Mouse (Mus musculus): ENCODE data around the gene Chl1. TPM values are rescaled to one million over a fixed set of nuclear protein-coding genes. Genes with fewer than 3 reads are reported as not detected.
A peak's percentile ranks its signal among the peaks of the same experiment; 100 is the strongest.

Gene Chl1
- polyA plus RNA-seq, 1 experiment from 2014 or later: 7.1 TPM

DNA sequence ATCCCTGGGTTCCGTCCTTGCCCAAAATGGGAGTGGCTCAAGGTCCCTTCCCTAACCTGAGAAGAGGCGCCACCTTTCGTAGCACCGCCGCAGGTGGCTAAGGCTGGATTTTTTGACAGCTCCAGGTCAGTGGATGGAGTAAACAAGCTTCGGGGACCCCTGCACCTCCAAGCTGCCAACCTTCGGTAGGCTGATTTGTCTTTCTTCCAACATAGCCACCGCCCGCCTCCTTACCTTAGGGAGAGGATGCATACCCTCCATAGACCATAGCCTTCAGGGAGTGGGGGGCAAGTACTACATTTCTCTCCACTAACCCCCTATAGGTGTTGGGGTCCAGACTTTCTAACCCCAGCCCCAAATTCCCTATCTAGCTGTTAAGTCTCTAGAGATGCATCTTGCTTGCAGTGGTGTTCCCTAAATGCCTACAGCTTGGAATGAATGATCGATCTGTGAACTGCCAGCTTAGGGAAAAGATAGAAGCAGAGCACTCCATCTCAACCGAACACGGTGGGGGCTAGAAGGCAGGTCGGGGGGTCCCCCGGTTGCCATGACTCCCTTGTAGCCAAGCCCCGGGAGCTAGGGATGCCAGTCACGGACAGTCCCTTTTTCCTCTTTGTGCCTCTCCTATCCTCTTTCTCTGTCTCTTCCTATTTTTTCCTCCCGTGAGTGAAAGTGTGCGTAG is 1.0 kb downstream of the Chl1 start:
- Histone ChIP-seq H3K9ac (ENCODE audit: low read length) (peak overlapping the region; percentile 55), H3K9me3 (ENCODE audit: control insufficient read depth, low read length) (no peaks in the 10 kb centered on the region), H3K36me3 (ENCODE audit: control insufficient read depth, insufficient read depth, low read length) (no peaks in the 10 kb centered on the region), H3K27me3 (ENCODE audit: control insufficient read depth, insufficient read depth, low read length) (peaks cover 21% of the 10 kb centered on the region), H3K27ac (ENCODE audit: low read depth, low read length) (peak overlapping the region; percentile 14; the same call in 1 of the 2 replicates), H3K4me2 (peak overlapping the region; percentile 86), H3K4me1 (ENCODE audit: control insufficient read depth, insufficient read depth, low read length) (peaks cover 10% of the 10 kb centered on the region), H3K4me3 (ENCODE audit: low read depth, low read length) (peak overlapping the region; percentile 48)
- peak; percentile 89 for DNase-seq (ENCODE audit: low spot score, missing footprints)
- peak; percentile 66 for ATAC-seq (ENCODE audit: low FRiP score)
- 5% methylated on average over 18 of the region's 18 CpGs for WGBS

DNA sequence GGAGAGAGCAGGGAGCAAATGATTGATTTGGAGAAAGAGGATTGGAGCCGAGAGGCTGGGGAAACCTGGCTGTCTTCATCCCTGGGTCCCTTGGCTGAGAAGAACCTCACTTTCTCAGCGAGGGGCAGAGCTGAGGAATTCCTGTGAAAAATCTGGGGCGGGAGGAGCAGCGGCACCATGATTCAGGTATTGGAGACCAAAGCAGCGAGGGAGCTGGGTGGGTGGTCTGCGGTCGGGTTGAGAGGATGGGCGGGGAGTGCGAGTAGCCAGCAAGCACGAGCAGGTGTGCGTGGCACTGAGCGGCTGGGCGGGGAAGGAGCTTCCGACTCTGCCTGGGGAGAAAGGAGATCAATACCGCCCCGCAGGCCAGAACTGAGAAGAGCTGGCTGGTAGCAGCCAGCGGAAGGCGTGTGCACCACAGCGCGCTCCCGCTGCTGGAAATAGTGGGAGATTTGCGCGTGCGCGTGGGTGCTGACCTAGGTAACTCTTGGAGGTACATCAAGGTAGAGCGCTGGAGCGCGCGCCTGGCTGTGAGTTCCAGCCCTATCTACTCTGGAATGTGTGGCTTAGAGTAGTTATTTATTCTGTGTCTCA is 1.7 kb downstream of the Chl1 start:
- H3K4me1 ChIP-seq (ENCODE audit: control insufficient read depth, insufficient read depth, low read length): peaks cover 10% of the 10 kb centered on the region
- peak overlapping the region; percentile 14; the same call in 1 of the 2 replicates for H3K27ac ChIP-seq (ENCODE audit: low read depth, low read length)
- WGBS: 1% methylated on average over 28 of the region's 29 CpGs
- H3K4me3 ChIP-seq (ENCODE audit: low read depth, low read length): peak overlapping the region; percentile 48
- H3K4me2 ChIP-seq: peak overlapping the region; percentile 86
- ATAC-seq (ENCODE audit: low FRiP score) (peak; percentile 92), DNase-seq (ENCODE audit: low spot score, missing footprints) (peak; percentile 93)
- H3K36me3 ChIP-seq (ENCODE audit: control insufficient read depth, insufficient read depth, low read length): no peaks in the 10 kb centered on the region
- peaks cover 21% of the 10 kb centered on the region for H3K27me3 ChIP-seq (ENCODE audit: control insufficient read depth, insufficient read depth, low read length)
- H3K9ac ChIP-seq (ENCODE audit: low read length): peak overlapping the region; percentile 55
- H3K9me3 ChIP-seq (ENCODE audit: control insufficient read depth, low read length): no peaks in the 10 kb centered on the region

DNA sequence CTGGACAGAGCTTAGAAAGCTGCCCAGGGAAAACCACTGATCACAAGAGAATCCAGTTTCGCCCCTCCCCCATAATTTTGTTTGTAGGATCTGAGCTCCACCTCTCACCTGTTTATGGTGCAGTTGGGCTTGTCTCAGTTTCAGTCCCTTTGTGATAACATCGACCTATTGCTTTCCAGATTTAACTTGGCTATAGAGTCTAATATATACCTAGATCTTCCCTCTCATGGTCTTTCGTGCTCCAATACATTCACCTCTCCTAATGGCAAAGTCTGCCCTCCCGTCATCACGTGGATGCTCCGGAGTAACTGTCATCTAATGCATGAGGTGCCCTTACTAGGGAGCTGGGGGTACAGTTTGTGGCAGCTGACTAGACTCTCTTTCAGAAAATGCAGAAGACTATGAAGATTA is 2.5 kb downstream of the Chl1 start:
- Histone ChIP-seq H3K9me3 (ENCODE audit: control insufficient read depth, low read length) (no peaks in the 10 kb centered on the region), H3K4me2 (peak overlapping the region; percentile 3; the same call in 1 of the 2 replicates), H3K4me3 (ENCODE audit: low read depth, low read length) (no peak overlapping the region), H3K9ac (ENCODE audit: low read length) (no peak overlapping the region), H3K4me1 (ENCODE audit: control insufficient read depth, insufficient read depth, low read length) (peaks cover 10% of the 10 kb centered on the region), H3K36me3 (ENCODE audit: control insufficient read depth, insufficient read depth, low read length) (no peaks in the 10 kb centered on the region), H3K27ac (ENCODE audit: low read depth, low read length) (no peak overlapping the region), H3K27me3 (ENCODE audit: control insufficient read depth, insufficient read depth, low read length) (peaks cover 21% of the 10 kb centered on the region)
- ATAC-seq (ENCODE audit: low FRiP score): no peak
- 47% methylated on average over 6 of the region's 6 CpGs for WGBS
- DNase-seq (ENCODE audit: low spot score, missing footprints): peak; percentile 85

DNA sequence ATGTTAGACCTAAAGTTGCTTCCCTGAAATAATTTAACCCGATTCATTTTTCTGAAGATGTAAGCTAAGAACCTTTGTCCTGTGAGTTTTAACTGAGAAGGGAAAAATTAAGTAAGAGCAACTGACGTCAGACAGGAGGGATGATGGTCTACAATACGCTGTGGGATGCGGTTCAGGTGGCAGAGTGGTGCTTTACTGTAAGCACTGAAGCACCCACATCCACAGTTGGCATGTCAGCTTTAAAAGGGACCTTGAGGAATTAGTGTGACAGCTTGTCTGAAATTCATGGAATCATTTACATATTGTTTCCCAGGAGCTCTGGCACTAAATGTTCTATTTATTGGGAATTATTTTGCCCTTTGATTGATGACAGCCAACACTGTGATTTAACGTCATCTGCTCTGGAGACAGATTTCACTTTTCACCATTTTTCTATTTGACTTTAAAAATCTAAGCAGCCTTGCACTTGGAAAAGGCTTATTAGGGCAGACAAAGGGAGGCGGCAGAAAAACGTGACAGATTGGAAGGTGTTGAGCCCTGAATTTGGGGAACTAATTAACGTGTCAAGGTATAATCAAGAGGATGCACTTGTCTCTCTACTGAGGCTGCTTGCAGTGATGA is 3.3 kb downstream of the Chl1 start:
- no peak overlapping the region for H3K4me3 ChIP-seq (ENCODE audit: low read depth, low read length)
- no peaks in the 10 kb centered on the region for H3K36me3 ChIP-seq (ENCODE audit: control insufficient read depth, insufficient read depth, low read length)
- no peak for ATAC-seq (ENCODE audit: low FRiP score)
- no peak for DNase-seq (ENCODE audit: low spot score, missing footprints)
- peaks cover 10% of the 10 kb centered on the region for H3K4me1 ChIP-seq (ENCODE audit: control insufficient read depth, insufficient read depth, low read length)
- H3K27ac ChIP-seq (ENCODE audit: low read depth, low read length): no peak overlapping the region
- H3K9me3 ChIP-seq (ENCODE audit: control insufficient read depth, low read length): no peaks in the 10 kb centered on the region
- WGBS: 70% methylated on average over 8 of the region's 8 CpGs
- H3K4me2 ChIP-seq: no peak overlapping the region
- peaks cover 21% of the 10 kb centered on the region for H3K27me3 ChIP-seq (ENCODE audit: control insufficient read depth, insufficient read depth, low read length)
- no peak overlapping the region for H3K9ac ChIP-seq (ENCODE audit: low read length)

DNA sequence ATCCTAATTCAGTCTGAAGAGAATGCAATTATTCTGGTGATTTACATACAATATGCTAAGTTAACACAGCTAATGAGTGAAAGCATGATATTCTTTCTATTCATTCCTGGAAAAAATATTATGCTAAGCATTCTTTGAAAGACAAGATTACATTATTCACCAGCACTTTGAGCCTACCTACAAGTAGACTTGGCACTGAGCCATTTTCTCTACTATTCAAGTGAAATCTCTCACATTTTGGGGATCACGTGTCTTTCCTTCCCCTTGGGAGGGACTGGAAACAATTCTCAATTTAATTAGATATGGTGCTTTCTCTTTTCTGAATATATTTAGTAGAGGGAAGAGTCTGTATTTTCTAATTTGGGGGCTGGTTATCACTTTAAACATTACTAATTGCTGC is 4.0 kb downstream of the Chl1 start:
- no peak overlapping the region for H3K4me2 ChIP-seq
- ATAC-seq (ENCODE audit: low FRiP score) (no peak), DNase-seq (ENCODE audit: low spot score, missing footprints) (no peak)
- WGBS: 55% methylated on average over 1 of the region's 1 CpGs
- peaks cover 21% of the 10 kb centered on the region for H3K27me3 ChIP-seq (ENCODE audit: control insufficient read depth, insufficient read depth, low read length)
- no peak overlapping the region for H3K9ac ChIP-seq (ENCODE audit: low read length)
- H3K27ac ChIP-seq (ENCODE audit: low read depth, low read length): no peak overlapping the region
- H3K36me3 ChIP-seq (ENCODE audit: control insufficient read depth, insufficient read depth, low read length): no peaks in the 10 kb centered on the region
- peaks cover 10% of the 10 kb centered on the region for H3K4me1 ChIP-seq (ENCODE audit: control insufficient read depth, insufficient read depth, low read length)
- H3K4me3 ChIP-seq (ENCODE audit: low read depth, low read length): no peak overlapping the region
- no peaks in the 10 kb centered on the region for H3K9me3 ChIP-seq (ENCODE audit: control insufficient read depth, low read length)

DNA sequence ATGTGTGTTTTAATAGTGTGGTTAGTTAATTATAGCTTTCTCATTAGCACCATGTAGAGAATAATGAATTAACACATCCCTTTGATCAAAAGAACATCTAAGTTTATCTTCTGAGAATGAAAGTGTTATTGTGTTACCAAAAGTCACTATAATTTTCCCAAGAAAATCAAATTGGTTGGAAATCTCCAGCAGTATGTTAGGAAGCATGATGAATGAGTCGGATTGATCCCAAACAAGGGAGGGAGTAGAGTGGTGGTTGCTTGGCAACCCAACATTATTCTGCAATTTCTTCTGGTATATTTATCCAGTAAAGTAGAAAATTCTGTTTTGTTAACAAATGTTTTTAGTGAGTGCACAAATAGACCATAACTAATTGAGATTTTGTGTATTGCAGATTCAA is 4.4 kb downstream of the Chl1 start:
- ATAC-seq (ENCODE audit: low FRiP score): no peak
- Histone ChIP-seq H3K36me3 (ENCODE audit: control insufficient read depth, insufficient read depth, low read length) (no peaks in the 10 kb centered on the region), H3K4me3 (ENCODE audit: low read depth, low read length) (no peak overlapping the region), H3K27me3 (ENCODE audit: control insufficient read depth, insufficient read depth, low read length) (peaks cover 21% of the 10 kb centered on the region), H3K27ac (ENCODE audit: low read depth, low read length) (no peak overlapping the region), H3K9ac (ENCODE audit: low read length) (no peak overlapping the region), H3K4me2 (no peak overlapping the region), H3K4me1 (ENCODE audit: control insufficient read depth, insufficient read depth, low read length) (peaks cover 10% of the 10 kb centered on the region), H3K9me3 (ENCODE audit: control insufficient read depth, low read length) (no peaks in the 10 kb centered on the region)
- DNase-seq (ENCODE audit: low spot score, missing footprints): no peak
- whole genome bisulfite sequencing: 82% methylated on average over 1 of the region's 1 CpGs

DNA sequence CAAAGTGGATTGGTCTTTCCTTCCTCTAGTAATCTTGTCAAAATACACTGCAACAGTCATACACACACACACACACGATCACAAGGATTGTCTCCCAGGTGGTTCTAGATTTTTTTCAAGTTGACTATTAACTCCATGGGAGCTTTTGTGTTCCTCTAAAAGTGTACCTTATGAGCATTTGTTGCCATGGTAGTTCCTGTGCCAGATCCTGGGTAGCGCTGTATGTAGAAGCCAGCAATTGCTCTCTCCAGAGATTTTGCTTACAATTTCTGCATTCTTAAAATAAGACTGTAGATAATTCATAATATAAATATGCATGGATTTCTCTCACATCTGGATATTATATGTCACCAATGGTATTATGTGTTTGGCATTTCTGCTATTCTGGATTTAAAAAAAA is 9.2 kb downstream of the Chl1 start:
- H3K4me1 ChIP-seq (ENCODE audit: control insufficient read depth, insufficient read depth, low read length): no peaks in the 10 kb centered on the region
- DNase-seq (ENCODE audit: low spot score, missing footprints) (no peak), ATAC-seq (ENCODE audit: low FRiP score) (no peak)
- no peak overlapping the region for H3K9ac ChIP-seq (ENCODE audit: low read length)
- no peaks in the 10 kb centered on the region for H3K9me3 ChIP-seq (ENCODE audit: control insufficient read depth, low read length)
- 85% methylated on average over 2 of the region's 2 CpGs for WGBS
- H3K4me2 ChIP-seq: no peak overlapping the region
- H3K27me3 ChIP-seq (ENCODE audit: control insufficient read depth, insufficient read depth, low read length): no peaks in the 10 kb centered on the region
- no peak overlapping the region for H3K4me3 ChIP-seq (ENCODE audit: low read depth, low read length)
- no peak overlapping the region for H3K27ac ChIP-seq (ENCODE audit: low read depth, low read length)
- no peaks in the 10 kb centered on the region for H3K36me3 ChIP-seq (ENCODE audit: control insufficient read depth, insufficient read depth, low read length)

DNA sequence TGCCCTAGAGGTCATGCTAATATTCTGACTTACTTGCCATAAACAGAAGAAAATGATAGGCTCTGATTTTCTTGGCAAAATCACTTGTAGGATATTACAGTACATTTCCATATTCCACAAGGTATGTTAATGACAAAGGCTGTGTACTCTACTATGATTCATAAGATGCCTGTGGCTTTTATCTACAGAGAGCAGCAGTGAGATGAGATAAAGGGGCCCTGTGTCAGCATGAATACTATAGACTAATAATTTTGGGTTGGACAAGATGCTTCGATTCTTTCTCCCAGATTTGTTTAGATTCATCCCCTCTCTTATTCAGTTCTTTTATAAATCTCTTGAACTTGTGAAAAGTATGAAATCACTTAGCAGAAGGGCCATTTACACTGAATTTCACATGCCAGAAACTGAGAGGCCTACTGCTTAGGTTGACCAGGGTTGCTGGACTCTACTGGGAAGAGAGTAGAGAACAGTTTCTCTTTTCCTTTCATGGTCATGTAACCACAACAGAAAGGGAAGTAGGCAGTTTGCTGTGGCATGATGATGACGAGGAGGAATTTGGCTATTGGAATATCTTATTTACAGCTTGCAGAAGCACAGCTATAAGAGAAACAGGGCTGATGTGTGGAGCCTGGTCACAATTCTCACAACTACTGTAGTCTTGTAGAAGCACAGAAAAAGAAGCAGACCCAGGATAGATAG is 15.1 kb downstream of the Chl1 start:
- Histone ChIP-seq H3K9me3 (ENCODE audit: control insufficient read depth, low read length) (no peaks in the 10 kb centered on the region), H3K9ac (ENCODE audit: low read length) (no peak overlapping the region), H3K27ac (ENCODE audit: low read depth, low read length) (no peak overlapping the region), H3K36me3 (ENCODE audit: control insufficient read depth, insufficient read depth, low read length) (no peaks in the 10 kb centered on the region), H3K27me3 (ENCODE audit: control insufficient read depth, insufficient read depth, low read length) (no peaks in the 10 kb centered on the region), H3K4me3 (ENCODE audit: low read depth, low read length) (no peak overlapping the region), H3K4me2 (no peak overlapping the region), H3K4me1 (ENCODE audit: control insufficient read depth, insufficient read depth, low read length) (no peaks in the 10 kb centered on the region)
- no peak for ATAC-seq (ENCODE audit: low FRiP score)
- no peak for DNase-seq (ENCODE audit: low spot score, missing footprints)
- 83% methylated on average over 2 of the region's 2 CpGs for WGBS

Data from midbrain, embryonic 11.5 days (tissue).